17 mouse cellular contexts compared by ENCODE assay signal in the genomic region with DNA sequence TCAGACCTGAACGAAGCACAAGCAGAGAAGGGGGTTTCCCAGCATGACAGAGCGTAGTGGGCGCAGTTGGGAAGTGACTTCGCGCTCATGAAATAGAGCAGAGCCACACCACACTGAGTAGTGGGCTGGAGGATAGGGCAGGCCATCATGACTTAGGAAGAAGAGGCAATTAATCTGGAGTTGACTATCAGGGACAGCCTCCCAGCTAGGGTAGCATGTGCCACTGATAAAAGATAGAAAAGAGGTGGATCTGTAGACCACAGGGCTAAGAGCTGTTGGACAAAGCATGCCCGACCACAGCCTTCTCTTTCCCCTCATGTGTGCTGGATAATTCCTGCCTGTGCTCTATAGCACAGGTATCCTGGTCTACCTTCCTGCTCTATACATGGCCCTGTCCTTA. TPM values are rescaled to one million over a fixed set of nuclear protein-coding genes. Genes with fewer than 3 reads are reported as not detected.
"Had no signal": no experiment of that assay in that cellular context is flagged by ENCODE, and none has a peak within 500 bp of the region (broad histone marks: within the 10 kb centered on the region; RNA-seq: fewer than 3 reads in every experiment).

No protein-coding gene starts in this region.

- H3K27me3 ChIP-seq: limb, embryonic 13.5 days; megakaryocyte, embryonic 14.5 days; stomach, embryonic 15.5 days had no signal

- H3K4me2 ChIP-seq: limb, embryonic 13.5 days; lung, embryonic 14.5 days; midbrain, embryonic 11.5 days; stomach, embryonic 15.5 days had no signal

- H3K9me3 ChIP-seq: limb, embryonic 10.5 days; limb, embryonic 13.5 days; megakaryocyte, embryonic 14.5 days; stomach, embryonic 15.5 days had no signal

- ATAC-seq: inflammation-experienced regulatory T-cells, adult 6 months; intestine, embryonic 16.5 days had no signal

- H3K4me3 ChIP-seq: layer of hippocampus, adult 2 months; limb, embryonic 10.5 days; limb, embryonic 13.5 days; stomach, embryonic 15.5 days had no signal

- H3K36me3 ChIP-seq: limb, embryonic 10.5 days; limb, embryonic 13.5 days had no signal

- DNase-seq: layer of hippocampus, adult 9-11 months; lung, embryonic 14.5 days; midbrain, embryonic 14.5 days; right cerebral cortex, postnatal 14 days; right cerebral cortex, postnatal 4 days; thymus, postnatal 25 days had no signal

- H3K9ac ChIP-seq: limb, embryonic 13.5 days; lung, embryonic 14.5 days; stomach, embryonic 15.5 days had no signal

- H3K27ac ChIP-seq: layer of hippocampus, adult 2 months; limb, embryonic 10.5 days; limb, embryonic 13.5 days; macrophage; stomach, embryonic 15.5 days had no signal

- H3K4me1 ChIP-seq: limb, embryonic 13.5 days; stomach, embryonic 15.5 days had no signal

RNA-seq across cellular contexts. Expression of gene Abca17, which starts 25.0 kb away (rescaled TPM):
- total RNA-seq: liver, adult 2 months had no signal
- polyA plus RNA-seq: inflammation-experienced regulatory T-cells, adult 6 months; intestine, embryonic 16.5 days; limb, embryonic 10.5 days; limb, embryonic 13.5 days; lung, embryonic 14.5 days; midbrain, embryonic 11.5 days; thymus, postnatal 0 days had no signal
